Mouse (Mus musculus): ENCODE measurements around the gene Arhgap28. TPM values are rescaled to one million over a fixed set of nuclear protein-coding genes. Genes with fewer than 3 reads are reported as not detected.

The Arhgap28 gene
- polyA plus RNA-seq, 1 experiment from 2014 or later, result 32.8 TPM

GRCm38 (mm10) chr17:67980573-67980972 lies 23.3 kb downstream of the Arhgap28 start:
- no peaks in the 10 kb centered on the region for H3K36me3 ChIP-seq
- no peaks in the 10 kb centered on the region for H3K27me3 ChIP-seq (ENCODE audit: insufficient read depth, poor library complexity, severe bottlenecking)
- H3K9me3 ChIP-seq, result no peaks in the 10 kb centered on the region
- no peak for DNase-seq (ENCODE audit: low spot score)
- H3K4me1 ChIP-seq (replicated peaks), result peaks cover 24% of the 10 kb centered on the region
- WGBS, result 93% methylated on average over 3 of the region's 3 CpGs
- H3K27ac ChIP-seq, result no peak overlapping the region
- no peak overlapping the region for H3K4me3 ChIP-seq

DNA sequence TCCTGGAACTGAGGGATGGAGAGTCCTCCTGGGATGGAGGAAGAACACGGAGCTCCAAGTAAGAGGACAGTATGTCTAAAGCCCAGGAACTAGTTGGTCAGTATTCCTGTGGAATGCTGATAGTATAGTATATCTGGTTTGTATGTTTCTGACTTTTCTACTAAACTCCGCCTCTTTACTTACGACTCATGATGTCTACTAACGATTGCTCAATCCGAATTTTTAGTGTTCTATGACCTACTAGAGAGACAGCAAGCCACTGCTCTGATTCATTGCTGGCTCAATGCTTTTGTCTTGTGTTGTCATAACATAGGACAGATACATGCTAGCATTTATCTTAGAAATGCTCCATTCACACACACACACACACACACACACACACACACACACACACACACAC lies 24.7 kb downstream of the Arhgap28 start:
- Histone ChIP-seq H3K27me3 (ENCODE audit: insufficient read depth, poor library complexity, severe bottlenecking) (no peaks in the 10 kb centered on the region), H3K36me3 (no peaks in the 10 kb centered on the region), H3K4me1 (replicated peaks) (peaks cover 29% of the 10 kb centered on the region), H3K27ac (no peak overlapping the region), H3K9me3 (no peaks in the 10 kb centered on the region), H3K4me3 (no peak overlapping the region)
- WGBS, result 83% methylated on average over 5 of the region's 5 CpGs
- no peak for DNase-seq (ENCODE audit: low spot score)

DNA sequence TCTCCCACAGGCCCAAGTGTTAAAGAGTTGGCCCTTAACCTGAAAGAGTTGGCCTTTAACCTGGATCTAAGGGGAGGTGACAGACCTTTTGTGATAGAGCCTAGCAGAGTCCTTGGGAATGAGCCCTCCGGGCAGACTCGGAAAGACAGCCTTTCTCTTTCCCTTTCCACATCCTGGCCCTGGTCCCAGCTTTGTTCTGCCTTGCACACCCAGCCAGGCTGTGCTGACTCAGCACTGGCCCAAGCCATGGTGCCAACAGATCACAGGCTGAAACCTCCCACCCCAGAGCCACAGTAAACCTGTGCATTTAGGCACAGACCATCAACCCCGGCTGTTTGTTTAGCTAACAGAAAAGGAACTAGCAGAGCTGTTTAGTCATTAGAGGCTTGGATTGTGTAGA lies 25.1 kb downstream of the Arhgap28 start:
- DNase-seq (ENCODE audit: low spot score), result peak; percentile 18
- Histone ChIP-seq H3K4me1 (replicated peaks) (peaks cover 29% of the 10 kb centered on the region), H3K27me3 (ENCODE audit: insufficient read depth, poor library complexity, severe bottlenecking) (no peaks in the 10 kb centered on the region), H3K4me3 (no peak overlapping the region), H3K9me3 (no peaks in the 10 kb centered on the region), H3K36me3 (no peaks in the 10 kb centered on the region), H3K27ac (0 out of 2 replicates have a peak overlapping the region, but pooled peaks have one; percentile 19)
- WGBS, result 43% methylated on average over 3 of the region's 3 CpGs

GRCm38 (mm10) chr17:67976465-67976864 lies 27.5 kb downstream of the Arhgap28 start:
- H3K27ac ChIP-seq, result peak overlapping the region; percentile 57

DNA sequence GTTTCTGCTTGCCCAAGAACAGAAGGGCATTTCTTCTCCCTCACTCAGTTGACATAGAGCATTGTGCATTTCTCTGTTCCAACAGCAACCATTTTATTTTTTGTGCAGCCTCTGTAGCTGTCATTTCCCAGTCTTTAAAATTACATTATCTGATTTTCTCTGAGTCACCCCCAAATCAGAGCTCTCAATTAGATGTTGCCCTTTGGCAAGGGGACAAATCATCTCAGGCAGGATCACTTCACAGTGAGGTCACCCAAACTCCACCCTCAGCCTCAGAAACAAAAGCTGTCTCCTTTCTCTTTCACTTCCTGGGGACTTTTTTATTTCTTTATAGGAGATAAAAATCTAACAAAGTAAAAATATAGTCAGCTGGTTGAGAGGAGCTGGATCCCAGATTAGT lies 27.9 kb downstream of the Arhgap28 start:
- Histone ChIP-seq H3K27ac (no peak overlapping the region; the same call in 1 of the 2 replicates), H3K9me3 (no peaks in the 10 kb centered on the region), H3K27me3 (ENCODE audit: insufficient read depth, poor library complexity, severe bottlenecking) (no peaks in the 10 kb centered on the region), H3K4me1 (replicated peaks) (peaks cover 29% of the 10 kb centered on the region), H3K36me3 (no peaks in the 10 kb centered on the region), H3K4me3 (no peak overlapping the region)
- DNase-seq (ENCODE audit: low spot score), result no peak

More at GRCm38 (mm10) chr17:67976465-67976864, 27.5 kb downstream of the Arhgap28 start:
- H3K9me3 ChIP-seq, result no peaks in the 10 kb centered on the region
- DNase-seq (ENCODE audit: low spot score), result no peak
- no peaks in the 10 kb centered on the region for H3K27me3 ChIP-seq (ENCODE audit: insufficient read depth, poor library complexity, severe bottlenecking)
- WGBS, result 26% methylated on average over 2 of the region's 2 CpGs
- no peak overlapping the region for H3K4me3 ChIP-seq
- H3K36me3 ChIP-seq, result no peaks in the 10 kb centered on the region
- peaks cover 29% of the 10 kb centered on the region for H3K4me1 ChIP-seq (replicated peaks)

DNA sequence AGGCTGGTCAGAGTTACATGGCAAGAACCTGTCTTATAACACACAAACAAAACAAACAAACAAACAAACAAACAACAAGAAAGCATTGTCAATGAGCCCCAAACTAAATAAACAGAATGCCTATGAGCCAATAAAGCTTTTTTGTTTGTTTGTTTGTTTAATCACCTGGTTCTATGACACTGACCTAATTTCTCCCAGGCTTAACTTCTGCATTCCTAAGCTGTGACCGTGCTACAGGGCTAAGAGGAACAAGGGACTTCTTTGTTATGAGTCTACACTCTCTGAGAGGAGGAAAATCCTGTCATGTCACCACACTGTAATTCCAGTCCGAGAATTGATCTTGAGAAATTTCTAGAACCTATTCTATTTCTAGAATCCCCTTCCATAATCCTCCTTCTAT lies 29.2 kb downstream of the Arhgap28 start:
- peaks cover 29% of the 10 kb centered on the region for H3K4me1 ChIP-seq (replicated peaks)
- H3K4me3 ChIP-seq, result no peak overlapping the region
- 63% methylated on average over 2 of the region's 2 CpGs for WGBS
- no peaks in the 10 kb centered on the region for H3K27me3 ChIP-seq (ENCODE audit: insufficient read depth, poor library complexity, severe bottlenecking)
- peak overlapping the region; percentile 29 for H3K27ac ChIP-seq
- H3K9me3 ChIP-seq, result no peaks in the 10 kb centered on the region
- no peaks in the 10 kb centered on the region for H3K36me3 ChIP-seq
- DNase-seq (ENCODE audit: low spot score), result no peak

GRCm38 (mm10) chr17:67966853-67967540 lies 36.9 kb downstream of the Arhgap28 start:
- Histone ChIP-seq H3K27me3 (ENCODE audit: insufficient read depth, poor library complexity, severe bottlenecking) (no peaks in the 10 kb centered on the region), H3K36me3 (no peaks in the 10 kb centered on the region), H3K4me1 (replicated peaks) (no peaks in the 10 kb centered on the region), H3K9me3 (no peaks in the 10 kb centered on the region), H3K4me3 (no peak overlapping the region), H3K27ac (no peak overlapping the region)
- WGBS, result 83% methylated on average over 8 of the region's 8 CpGs
- DNase-seq (ENCODE audit: low spot score), result no peak

- no peaks in the 10 kb centered on the region for H3K36me3 ChIP-seq
- no peak overlapping the region for H3K27ac ChIP-seq
- H3K4me3 ChIP-seq, result no peak overlapping the region
- 88% methylated on average over 6 of the region's 6 CpGs for WGBS
- H3K27me3 ChIP-seq (ENCODE audit: insufficient read depth, poor library complexity, severe bottlenecking), result no peaks in the 10 kb centered on the region
- H3K4me1 ChIP-seq (replicated peaks), result no peaks in the 10 kb centered on the region
- DNase-seq (ENCODE audit: low spot score), result no peak
- H3K9me3 ChIP-seq, result no peaks in the 10 kb centered on the region
These were observed 41.1 kb downstream of the Arhgap28 start for GRCm38 (mm10) chr17:67962858-67963257.

DNA sequence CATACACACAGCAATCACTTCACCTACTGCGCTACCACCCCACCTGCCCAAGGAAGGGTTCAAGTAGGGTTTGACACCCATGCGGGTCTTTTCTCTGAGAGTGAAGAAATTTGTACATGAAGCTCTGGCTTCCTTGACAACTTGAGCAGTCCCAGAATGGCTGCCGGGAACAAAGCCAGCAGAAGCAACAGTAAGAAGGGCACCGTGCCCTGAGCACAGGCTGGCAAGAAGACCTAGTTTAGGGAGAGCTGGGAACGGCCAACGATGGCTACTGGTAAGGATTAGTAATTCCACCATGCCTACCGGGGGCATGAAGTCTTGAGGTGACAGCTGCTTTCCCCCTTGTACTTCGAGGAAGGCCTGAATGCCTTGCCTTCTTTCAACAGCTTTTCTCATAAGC lies 41.9 kb downstream of the Arhgap28 start:
- WGBS, result 87% methylated on average over 8 of the region's 8 CpGs
- DNase-seq (ENCODE audit: low spot score), result no peak

DNA sequence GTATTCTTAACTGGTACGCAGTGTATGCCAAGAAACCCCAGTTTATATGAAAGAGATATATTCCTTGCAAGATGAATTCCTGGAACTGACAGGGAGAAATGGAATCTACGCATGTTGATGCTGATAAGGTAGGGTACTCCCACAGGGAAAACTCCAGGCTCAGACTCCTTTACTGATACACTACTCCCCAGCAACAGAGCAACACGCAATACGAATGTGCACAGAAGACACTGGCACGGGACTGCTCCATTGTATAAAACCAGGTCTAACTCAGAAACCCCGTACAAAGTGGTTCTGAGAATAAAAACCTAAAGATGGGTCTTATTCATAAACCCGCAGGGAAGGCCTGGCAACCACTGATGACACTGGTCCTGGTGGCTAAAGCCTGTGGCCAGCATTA lies 45.0 kb downstream of the Arhgap28 start:
- Histone ChIP-seq H3K36me3 (no peaks in the 10 kb centered on the region), H3K9me3 (no peaks in the 10 kb centered on the region), H3K4me3 (no peak overlapping the region), H3K4me1 (replicated peaks) (peaks cover 26% of the 10 kb centered on the region), H3K27ac (no peak overlapping the region), H3K27me3 (ENCODE audit: insufficient read depth, poor library complexity, severe bottlenecking) (peaks cover 2% of the 10 kb centered on the region; the same call in 1 of the 2 replicates)
- 94% methylated on average over 7 of the region's 7 CpGs for WGBS
- DNase-seq (ENCODE audit: low spot score), result no peak

More for the DNA sequence above, 41.9 kb downstream of the Arhgap28 start:
- H3K4me3 ChIP-seq, result no peak overlapping the region
- no peaks in the 10 kb centered on the region for H3K27me3 ChIP-seq (ENCODE audit: insufficient read depth, poor library complexity, severe bottlenecking)
- H3K9me3 ChIP-seq, result no peaks in the 10 kb centered on the region
- H3K27ac ChIP-seq, result no peak overlapping the region
- H3K4me1 ChIP-seq (replicated peaks), result 0 out of 2 replicates have a peak, but pooled peaks cover 1% of the 10 kb centered on the region
- H3K36me3 ChIP-seq, result no peaks in the 10 kb centered on the region

DNA sequence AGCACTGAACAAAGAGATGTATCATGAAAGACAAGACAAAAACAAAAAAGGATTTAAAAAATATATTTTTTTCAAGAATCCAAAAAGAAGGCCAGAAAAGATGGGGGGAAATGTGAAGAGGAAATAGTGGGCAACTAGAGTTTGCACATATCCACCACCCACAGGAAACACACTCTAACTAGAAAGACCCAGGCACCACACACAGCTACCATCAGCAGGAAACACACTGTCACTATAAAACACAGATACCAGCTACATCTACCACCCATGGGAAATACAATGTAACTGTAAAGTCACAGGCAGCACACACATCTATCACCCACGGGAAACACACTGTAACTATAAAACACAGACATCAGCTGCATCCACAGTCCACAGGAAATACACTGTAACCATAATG lies 46.3 kb downstream of the Arhgap28 start:
- WGBS, result 76% methylated on average over 1 of the region's 1 CpGs
- H3K27me3 ChIP-seq (ENCODE audit: insufficient read depth, poor library complexity, severe bottlenecking), result peaks cover 4% of the 10 kb centered on the region; the same call in 1 of the 2 replicates
- H3K4me1 ChIP-seq (replicated peaks), result peaks cover 34% of the 10 kb centered on the region

GRCm38 (mm10) chr17:67955876-67956690 lies 47.8 kb downstream of the Arhgap28 start:
- Histone ChIP-seq H3K9me3 (no peaks in the 10 kb centered on the region), H3K4me3 (no peak overlapping the region), H3K27me3 (ENCODE audit: insufficient read depth, poor library complexity, severe bottlenecking) (peaks cover 4% of the 10 kb centered on the region; the same call in 1 of the 2 replicates), H3K36me3 (no peaks in the 10 kb centered on the region), H3K4me1 (replicated peaks) (peaks cover 43% of the 10 kb centered on the region), H3K27ac (peak overlapping the region; percentile 74)
- 22% methylated on average over 10 of the region's 10 CpGs for WGBS
- peak; percentile 55 for DNase-seq (ENCODE audit: low spot score)

More for the DNA sequence above, 46.3 kb downstream of the Arhgap28 start:
- H3K4me3 ChIP-seq, result no peak overlapping the region
- no peaks in the 10 kb centered on the region for H3K9me3 ChIP-seq
- no peak for DNase-seq (ENCODE audit: low spot score)
- no peaks in the 10 kb centered on the region for H3K36me3 ChIP-seq
- H3K27ac ChIP-seq, result no peak overlapping the region

DNA sequence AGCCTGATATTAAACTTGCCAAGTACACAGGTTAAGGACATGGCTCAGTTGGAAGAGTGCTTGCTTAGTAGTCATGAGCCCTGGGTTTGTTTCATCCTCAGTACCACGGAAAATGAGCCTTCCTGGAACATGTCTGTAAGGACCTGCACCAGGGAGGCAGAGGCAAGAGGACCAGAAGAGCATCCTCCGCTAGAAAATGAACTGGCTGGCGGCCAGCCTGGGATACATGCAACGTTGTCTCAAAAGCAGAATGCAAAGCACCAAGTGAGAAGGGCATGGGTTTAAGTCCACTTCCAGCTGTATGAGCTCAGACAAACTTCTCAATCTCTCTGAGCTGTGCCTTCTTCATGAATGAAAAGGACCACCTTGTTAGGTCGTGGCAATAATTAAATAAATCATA lies 49.0 kb downstream of the Arhgap28 start:
- Histone ChIP-seq H3K36me3 (no peaks in the 10 kb centered on the region), H3K27me3 (ENCODE audit: insufficient read depth, poor library complexity, severe bottlenecking) (peaks cover 4% of the 10 kb centered on the region; the same call in 1 of the 2 replicates), H3K9me3 (no peaks in the 10 kb centered on the region), H3K4me1 (replicated peaks) (peaks cover 53% of the 10 kb centered on the region), H3K4me3 (no peak overlapping the region), H3K27ac (peak overlapping the region; percentile 35; the same call in 1 of the 2 replicates)
- 83% methylated on average over 5 of the region's 5 CpGs for WGBS
- no peak for DNase-seq (ENCODE audit: low spot score)

Measured in hindbrain, embryonic 10.5 days (tissue).